Mouse (Mus musculus): ENCODE data around the gene Dpp4. TPM values are rescaled to one million over a fixed set of nuclear protein-coding genes. Genes with fewer than 3 reads are reported as not detected.

Dpp4 gene
- total and polyA plus RNA-seq, 2 experiments from 2014 or later = 2.2 to 5.4 TPM

GRCm38 (mm10) chr2:62454991-62455390 lies 43.0 kb upstream of the Dpp4 start:
- Histone ChIP-seq H3K9me3 (ENCODE audit: low read length) (no peaks in the 10 kb centered on the region), H3K36me3 (ENCODE audit: insufficient read depth, low read length) (no peaks in the 10 kb centered on the region), H3K27me3 (ENCODE audit: insufficient read depth, low read length) (0 out of 2 replicates have a peak, but pooled peaks cover 4% of the 10 kb centered on the region), H3K27ac (ENCODE audit: low read depth, low read length) (no peak overlapping the region), H3K4me2 (ENCODE audit: low read depth, low read length, poor library complexity, severe bottlenecking) (no peak overlapping the region), H3K4me3 (ENCODE audit: low read depth, low read length) (no peak overlapping the region), H3K4me1 (ENCODE audit: insufficient read depth, low read length) (no peaks in the 10 kb centered on the region), H3K9ac (replicated peaks; ENCODE audit: low read length, poor library complexity, severe bottlenecking) (no peak overlapping the region)
- WGBS = 86% methylated on average over 11 of the region's 11 CpGs
- DNase-seq (ENCODE audit: low spot score) (no peak), ATAC-seq (ENCODE audit: low FRiP score) (no peak)
- no peak for TF ChIP-seq CTCF (IDR thresholded peaks at IDR 0.05)

DNA sequence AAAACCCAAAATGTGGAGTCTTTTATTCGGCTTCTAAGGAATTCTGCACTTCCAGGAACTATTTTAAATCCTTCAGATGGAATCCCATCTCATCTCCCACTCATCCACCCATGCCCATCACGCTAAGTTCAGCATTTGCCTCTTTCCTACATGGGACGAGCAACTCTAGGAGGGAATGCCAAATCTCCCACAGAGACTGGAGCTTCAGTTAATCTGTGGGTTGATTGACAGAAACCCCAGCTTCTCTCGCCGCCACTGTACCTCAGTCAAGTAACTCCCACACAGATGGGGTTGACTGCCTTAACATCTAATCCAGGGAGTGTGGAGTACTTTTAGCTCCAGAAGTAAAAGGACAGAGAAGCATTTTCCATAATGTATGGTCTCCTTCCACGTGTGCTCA lies 42.0 kb upstream of the Dpp4 start:
- Histone ChIP-seq H3K9me3 (ENCODE audit: low read length) (no peaks in the 10 kb centered on the region), H3K4me1 (ENCODE audit: insufficient read depth, low read length) (no peaks in the 10 kb centered on the region), H3K4me3 (ENCODE audit: low read depth, low read length) (no peak overlapping the region), H3K36me3 (ENCODE audit: insufficient read depth, low read length) (no peaks in the 10 kb centered on the region), H3K4me2 (ENCODE audit: low read depth, low read length, poor library complexity, severe bottlenecking) (no peak overlapping the region), H3K9ac (replicated peaks; ENCODE audit: low read length, poor library complexity, severe bottlenecking) (no peak overlapping the region), H3K27ac (ENCODE audit: low read depth, low read length) (no peak overlapping the region), H3K27me3 (ENCODE audit: insufficient read depth, low read length) (0 out of 2 replicates have a peak, but pooled peaks cover 4% of the 10 kb centered on the region)
- TF ChIP-seq CTCF (IDR thresholded peaks at IDR 0.05) = no peak
- no peak for DNase-seq (ENCODE audit: low spot score)
- WGBS = 77% methylated on average over 6 of the region's 6 CpGs
- no peak for ATAC-seq (ENCODE audit: low FRiP score)

GRCm38 (mm10) chr2:62450364-62450763 lies 38.3 kb upstream of the Dpp4 start:
- no peak overlapping the region for H3K9ac ChIP-seq (replicated peaks; ENCODE audit: low read length, poor library complexity, severe bottlenecking)
- no peaks in the 10 kb centered on the region for H3K4me1 ChIP-seq (ENCODE audit: insufficient read depth, low read length)
- H3K4me3 ChIP-seq (ENCODE audit: low read depth, low read length) = no peak overlapping the region
- DNase-seq (ENCODE audit: low spot score) (no peak), ATAC-seq (ENCODE audit: low FRiP score) (no peak)
- TF ChIP-seq CTCF (IDR thresholded peaks at IDR 0.05) = no peak
- H3K4me2 ChIP-seq (ENCODE audit: low read depth, low read length, poor library complexity, severe bottlenecking) = no peak overlapping the region
- no peak overlapping the region for H3K27ac ChIP-seq (ENCODE audit: low read depth, low read length)
- H3K36me3 ChIP-seq (ENCODE audit: insufficient read depth, low read length) = no peaks in the 10 kb centered on the region
- 83% methylated on average over 6 of the region's 6 CpGs for WGBS
- no peaks in the 10 kb centered on the region for H3K27me3 ChIP-seq (ENCODE audit: insufficient read depth, low read length)
- H3K9me3 ChIP-seq (ENCODE audit: low read length) = no peaks in the 10 kb centered on the region

GRCm38 (mm10) chr2:62449692-62450346 lies 37.8 kb upstream of the Dpp4 start:
- Histone ChIP-seq H3K27ac (ENCODE audit: low read depth, low read length) (no peak overlapping the region), H3K36me3 (ENCODE audit: insufficient read depth, low read length) (no peaks in the 10 kb centered on the region), H3K9me3 (ENCODE audit: low read length) (no peaks in the 10 kb centered on the region), H3K27me3 (ENCODE audit: insufficient read depth, low read length) (no peaks in the 10 kb centered on the region), H3K4me2 (ENCODE audit: low read depth, low read length, poor library complexity, severe bottlenecking) (no peak overlapping the region), H3K4me3 (ENCODE audit: low read depth, low read length) (no peak overlapping the region), H3K4me1 (ENCODE audit: insufficient read depth, low read length) (no peaks in the 10 kb centered on the region), H3K9ac (replicated peaks; ENCODE audit: low read length, poor library complexity, severe bottlenecking) (no peak overlapping the region)
- DNase-seq (ENCODE audit: low spot score) (no peak), ATAC-seq (ENCODE audit: low FRiP score) (no peak)
- no peak for TF ChIP-seq CTCF (IDR thresholded peaks at IDR 0.05)
- 88% methylated on average over 5 of the region's 5 CpGs for WGBS

DNA sequence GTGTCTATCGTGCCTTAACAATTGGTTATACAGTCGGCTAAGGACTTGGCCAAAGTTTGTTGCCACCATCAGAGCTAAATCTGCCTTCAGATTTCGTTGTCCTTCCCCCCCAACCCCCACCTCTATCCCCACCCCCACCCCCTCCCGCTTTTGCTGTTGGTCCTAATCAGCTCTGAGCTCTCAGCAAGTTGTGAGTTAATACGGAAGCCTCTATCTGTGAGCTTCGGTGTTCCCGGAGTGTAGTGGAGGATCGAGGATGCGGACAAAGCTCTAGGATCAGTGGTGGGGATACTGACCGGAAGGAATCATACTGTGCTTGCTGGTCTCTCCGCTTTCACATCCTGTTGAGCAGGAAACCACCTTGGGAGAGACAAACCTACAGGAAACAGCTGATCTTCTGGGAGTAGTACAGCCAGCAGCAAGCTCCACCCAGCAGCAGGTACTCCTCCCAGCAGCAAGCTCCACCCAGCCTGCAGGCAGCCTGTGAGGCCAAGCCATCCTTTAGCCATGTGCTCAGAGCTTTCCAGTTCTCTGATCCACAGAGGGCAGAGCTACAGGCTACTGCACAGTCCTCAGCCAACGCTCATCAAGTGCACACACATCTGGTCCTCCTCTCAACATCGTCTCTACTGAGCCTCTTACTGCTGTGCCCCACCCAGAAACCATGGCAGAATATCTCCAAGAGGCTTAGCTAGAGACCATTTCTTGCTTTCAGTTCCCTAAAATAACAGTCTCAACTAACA lies 28.9 kb upstream of the Dpp4 start:
- H3K4me2 ChIP-seq (ENCODE audit: low read depth, low read length, poor library complexity, severe bottlenecking) = no peak overlapping the region
- WGBS = 67% methylated on average over 13 of the region's 13 CpGs

DNA sequence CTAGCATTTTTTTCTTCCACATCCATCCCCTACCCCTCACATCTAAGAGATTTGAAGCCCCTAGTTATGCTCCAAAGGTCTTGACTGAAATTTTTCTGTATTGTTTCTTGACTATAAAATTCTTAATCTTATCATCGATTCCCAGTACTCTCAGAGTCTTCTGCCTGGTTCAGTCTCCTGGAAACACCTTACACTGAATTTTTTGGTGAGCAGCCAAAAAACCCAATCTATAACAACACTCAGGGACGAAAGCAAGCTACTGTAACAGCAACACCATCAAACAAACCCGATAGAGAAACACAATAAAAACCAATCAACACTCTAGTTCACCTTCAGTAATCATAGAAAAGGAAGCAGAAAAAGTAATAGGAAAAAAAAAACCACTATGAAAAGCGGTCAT lies 28.1 kb upstream of the Dpp4 start:
- no peaks in the 10 kb centered on the region for H3K4me1 ChIP-seq (ENCODE audit: insufficient read depth, low read length)
- 89% methylated on average over 4 of the region's 4 CpGs for WGBS
- TF ChIP-seq CTCF (IDR thresholded peaks at IDR 0.05) = no peak
- no peaks in the 10 kb centered on the region for H3K27me3 ChIP-seq (ENCODE audit: insufficient read depth, low read length)
- no peak overlapping the region for H3K27ac ChIP-seq (ENCODE audit: low read depth, low read length)
- ATAC-seq (ENCODE audit: low FRiP score) (no peak), DNase-seq (ENCODE audit: low spot score) (no peak)
- no peak overlapping the region for H3K4me3 ChIP-seq (ENCODE audit: low read depth, low read length)
- no peak overlapping the region for H3K4me2 ChIP-seq (ENCODE audit: low read depth, low read length, poor library complexity, severe bottlenecking)
- H3K36me3 ChIP-seq (ENCODE audit: insufficient read depth, low read length) = no peaks in the 10 kb centered on the region
- H3K9me3 ChIP-seq (ENCODE audit: low read length) = no peaks in the 10 kb centered on the region
- no peak overlapping the region for H3K9ac ChIP-seq (replicated peaks; ENCODE audit: low read length, poor library complexity, severe bottlenecking)

More for the DNA sequence above, 28.9 kb upstream of the Dpp4 start:
- H3K27me3 ChIP-seq (ENCODE audit: insufficient read depth, low read length) = no peaks in the 10 kb centered on the region
- TF ChIP-seq CTCF (IDR thresholded peaks at IDR 0.05) = no peak
- DNase-seq (ENCODE audit: low spot score) = no peak
- no peak overlapping the region for H3K27ac ChIP-seq (ENCODE audit: low read depth, low read length)
- peak; percentile 49 for ATAC-seq (ENCODE audit: low FRiP score)
- no peaks in the 10 kb centered on the region for H3K9me3 ChIP-seq (ENCODE audit: low read length)
- no peaks in the 10 kb centered on the region for H3K4me1 ChIP-seq (ENCODE audit: insufficient read depth, low read length)
- no peaks in the 10 kb centered on the region for H3K36me3 ChIP-seq (ENCODE audit: insufficient read depth, low read length)
- H3K4me3 ChIP-seq (ENCODE audit: low read depth, low read length) = no peak overlapping the region
- H3K9ac ChIP-seq (replicated peaks; ENCODE audit: low read length, poor library complexity, severe bottlenecking) = no peak overlapping the region
